Mouse (Mus musculus) forebrain, embryonic 14.5 days (tissue): Measurements from ENCODE around the gene Usmg5. TPM values are rescaled to one million over a fixed set of nuclear protein-coding genes. Genes with fewer than 3 reads are reported as not detected.

ENCODE experiments used
- ATAC-seq: fragments of 200-750 bp; cut with Nextera tagmentation; 2 replicates; pipeline ENCODE4 v1.8.0; 2017; ENCODE audit warnings: mild to moderate bottlenecking, moderate library complexity
- DNase-seq: peaks from one replicate; pipeline ENCODE4 v3.0.0-alpha.2; 2015; ENCODE audit warnings: low spot score
- H3K27ac ChIP-seq: fragments of 300-500 bp; sonication (generic); 2 replicates; pipeline ENCODE4 v1.5.1; 2014; ENCODE audit warnings: low read depth, mild to moderate bottlenecking, control low read depth, low read length, moderate library complexity
- H3K27me3 ChIP-seq: fragments of 300-500 bp; sonication (generic); replicated peaks from 2 replicates; pipeline ENCODE4 v1.6.1; 2014; ENCODE audit warnings: low read length, control low read depth, mixed read lengths; ENCODE audit not compliant: control insufficient read depth, insufficient read depth
- H3K36me3 ChIP-seq: fragments of 300-500 bp; sonication (generic); 2 replicates; pipeline ENCODE4 v1.6.1; 2014; ENCODE audit warnings: low read length, control low read depth; ENCODE audit not compliant: control insufficient read depth, insufficient read depth
- H3K4me1 ChIP-seq: fragments of 300-500 bp; sonication (generic); 2 replicates; pipeline ENCODE4 v1.6.1; 2014; ENCODE audit warnings: antibody characterized with exemption, low read length, control low read depth; ENCODE audit not compliant: control insufficient read depth, insufficient read depth
- H3K4me2 ChIP-seq: fragments of 300-500 bp; sonication (generic); 2 replicates; pipeline ENCODE4 v1.6.1; 2014; ENCODE audit warnings: mild to moderate bottlenecking, control low read depth, low read length
- H3K4me3 ChIP-seq: fragments of 300-500 bp; sonication (generic); 2 replicates; pipeline ENCODE4 v1.5.1; 2014; ENCODE audit warnings: low read depth, low read length, control low read depth
- H3K9ac ChIP-seq: fragments of 300-500 bp; sonication (generic); 2 replicates; pipeline ENCODE4 v1.6.1; 2014; ENCODE audit warnings: mild to moderate bottlenecking, low read length, control low read depth, moderate library complexity
- H3K9me3 ChIP-seq: fragments of 300-500 bp; sonication (generic); replicated peaks from 2 replicates; pipeline ENCODE4 v1.6.1; 2016; ENCODE audit warnings: low read length, control low read depth, mixed read lengths; ENCODE audit not compliant: control insufficient read depth
- WGBS: fragments of 180-500 bp; shearing (Covaris S2); extraction: QIAGEN DNeasy Blood & Tissue Kit; methylation state at CpG from one replicate; pipeline ENCODE4 v1.1.7; 2014; 5-methylcytosine and 5-hydroxymethylcytosine counted together
- polyA plus RNA-seq: library from polyadenylated mRNA; unstranded; fragments of >200 nt; fragmentation: Nextera tagmentation; extraction: Ambion mirVana; gene quantifications from 2 replicates; pipeline ENCODE4 v1.2.1, GENCODE M21; 2014

Gene Usmg5
- polyA plus RNA-seq, 1 experiment from 2014 or later: 1,484 TPM

DNA sequence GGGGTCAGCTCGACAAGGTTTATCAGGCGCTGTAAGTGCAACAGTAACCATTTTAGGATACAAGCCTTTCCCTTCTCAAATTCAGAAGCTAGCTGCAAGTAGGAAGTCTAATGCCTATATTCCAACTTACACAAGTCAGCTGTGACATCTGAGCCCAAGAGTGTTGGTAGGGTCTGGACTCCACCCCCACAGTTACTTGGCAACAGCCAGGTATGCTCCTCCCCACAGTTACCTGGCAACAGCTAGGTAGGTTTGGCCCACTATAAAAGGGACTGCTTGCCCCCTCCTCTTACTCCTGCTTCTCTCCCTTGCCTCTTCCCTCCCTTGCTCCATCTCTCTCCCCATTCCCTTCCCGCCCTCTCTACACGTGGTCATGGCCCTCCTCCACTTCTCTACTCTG, 41.4 kb downstream of the Usmg5 start:
- no peak overlapping the region for H3K27ac ChIP-seq
- no peak for ATAC-seq
- 64% methylated on average over 4 of the region's 4 CpGs for WGBS
- peaks cover 11% of the 10 kb centered on the region for H3K4me1 ChIP-seq
- peaks cover 34% of the 10 kb centered on the region for H3K36me3 ChIP-seq
- no peaks in the 10 kb centered on the region for H3K9me3 ChIP-seq
- no peak for DNase-seq
- H3K9ac ChIP-seq: peak overlapping the region; percentile 32
- peak overlapping the region; percentile 82; the same call in 1 of the 2 replicates for H3K4me3 ChIP-seq
- no peaks in the 10 kb centered on the region for H3K27me3 ChIP-seq
- peak overlapping the region; percentile 71 for H3K4me2 ChIP-seq

DNA sequence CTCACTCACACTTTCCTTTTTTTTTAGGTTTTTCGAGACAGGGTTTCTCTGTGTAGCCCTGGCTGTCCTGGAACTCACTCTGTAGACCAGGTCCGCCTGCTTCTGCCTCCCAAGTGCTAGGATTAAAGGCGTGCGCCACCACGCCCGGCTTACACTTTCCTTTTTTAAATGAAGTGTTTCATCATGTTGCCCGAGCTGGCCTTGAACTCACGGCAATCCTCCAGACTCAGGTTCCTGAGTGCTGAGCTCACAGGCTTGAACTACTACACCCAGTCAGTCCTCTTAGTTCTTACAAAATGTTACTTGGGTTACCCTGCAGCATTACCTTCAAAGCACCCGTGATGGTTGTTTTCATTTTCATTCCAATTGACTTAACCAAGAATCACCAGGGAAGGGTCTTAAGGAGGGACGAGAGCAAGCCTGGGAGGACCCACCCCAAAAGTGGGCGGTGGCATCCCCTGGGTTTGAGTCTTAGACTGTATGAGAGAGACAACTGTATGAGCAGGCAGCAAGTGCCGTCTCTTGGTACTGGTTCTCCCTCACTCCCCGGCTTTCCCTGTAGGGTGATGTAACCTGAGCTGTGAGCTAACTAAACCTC, 43.1 kb downstream of the Usmg5 start:
- Histone ChIP-seq H3K4me2 (no peak overlapping the region), H3K4me3 (no peak overlapping the region), H3K9ac (no peak overlapping the region), H3K9me3 (no peaks in the 10 kb centered on the region), H3K27me3 (no peaks in the 10 kb centered on the region), H3K27ac (no peak overlapping the region), H3K4me1 (peaks cover 11% of the 10 kb centered on the region), H3K36me3 (peaks cover 37% of the 10 kb centered on the region)
- WGBS: 86% methylated on average over 13 of the region's 13 CpGs
- ATAC-seq: no peak
- no peak for DNase-seq

DNA sequence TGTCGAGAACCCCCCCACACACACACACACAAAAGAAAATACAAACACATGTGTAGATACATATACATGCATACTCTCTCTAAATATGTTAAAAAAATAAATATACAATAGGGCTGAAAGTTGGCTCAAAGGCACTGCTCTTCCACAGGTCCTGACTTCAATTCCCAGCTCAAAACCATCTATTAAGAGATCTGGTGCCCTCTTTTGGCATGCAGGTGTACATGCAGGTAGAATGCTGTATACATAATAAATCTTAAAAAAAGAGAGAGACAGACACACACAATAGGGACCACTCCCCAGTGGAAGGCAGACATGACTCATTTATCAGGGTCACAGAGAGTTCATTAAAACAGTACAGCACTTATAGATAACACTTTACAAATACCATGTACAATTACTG, 44.1 kb downstream of the Usmg5 start:
- H3K27ac ChIP-seq: no peak overlapping the region
- no peaks in the 10 kb centered on the region for H3K27me3 ChIP-seq
- peaks cover 46% of the 10 kb centered on the region for H3K36me3 ChIP-seq
- WGBS: 94% methylated on average over 1 of the region's 1 CpGs
- H3K4me1 ChIP-seq: peaks cover 11% of the 10 kb centered on the region
- DNase-seq (no peak), ATAC-seq (no peak)
- H3K4me3 ChIP-seq: no peak overlapping the region
- H3K9ac ChIP-seq: no peak overlapping the region
- no peaks in the 10 kb centered on the region for H3K9me3 ChIP-seq
- no peak overlapping the region for H3K4me2 ChIP-seq

DNA sequence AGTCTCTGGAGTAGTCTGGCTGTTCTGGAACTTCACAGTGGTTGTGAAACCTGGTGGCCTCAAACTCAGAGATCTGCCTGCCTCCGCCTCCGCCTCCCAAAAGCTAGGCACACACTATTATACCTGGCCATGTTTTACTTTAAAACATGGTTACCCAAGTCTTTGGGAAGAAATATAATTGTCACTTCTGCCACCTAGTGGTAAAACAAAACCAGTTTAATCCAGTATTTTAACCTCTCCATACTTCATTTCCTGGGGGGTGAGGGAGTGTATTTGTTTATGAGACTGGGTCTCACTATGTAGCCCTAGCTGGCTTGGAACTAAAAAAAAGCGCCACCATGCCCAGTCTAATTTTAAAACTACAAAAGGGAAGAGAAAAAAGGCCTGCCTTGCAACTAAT, 46.8 kb downstream of the Usmg5 start:
- Histone ChIP-seq H3K36me3 (peaks cover 71% of the 10 kb centered on the region), H3K27me3 (no peaks in the 10 kb centered on the region), H3K9me3 (no peaks in the 10 kb centered on the region), H3K9ac (no peak overlapping the region), H3K4me2 (no peak overlapping the region), H3K4me1 (no peaks in the 10 kb centered on the region), H3K4me3 (no peak overlapping the region), H3K27ac (no peak overlapping the region)
- ATAC-seq (no peak), DNase-seq (peak; percentile 54)
- 79% methylated on average over 3 of the region's 3 CpGs for WGBS

DNA sequence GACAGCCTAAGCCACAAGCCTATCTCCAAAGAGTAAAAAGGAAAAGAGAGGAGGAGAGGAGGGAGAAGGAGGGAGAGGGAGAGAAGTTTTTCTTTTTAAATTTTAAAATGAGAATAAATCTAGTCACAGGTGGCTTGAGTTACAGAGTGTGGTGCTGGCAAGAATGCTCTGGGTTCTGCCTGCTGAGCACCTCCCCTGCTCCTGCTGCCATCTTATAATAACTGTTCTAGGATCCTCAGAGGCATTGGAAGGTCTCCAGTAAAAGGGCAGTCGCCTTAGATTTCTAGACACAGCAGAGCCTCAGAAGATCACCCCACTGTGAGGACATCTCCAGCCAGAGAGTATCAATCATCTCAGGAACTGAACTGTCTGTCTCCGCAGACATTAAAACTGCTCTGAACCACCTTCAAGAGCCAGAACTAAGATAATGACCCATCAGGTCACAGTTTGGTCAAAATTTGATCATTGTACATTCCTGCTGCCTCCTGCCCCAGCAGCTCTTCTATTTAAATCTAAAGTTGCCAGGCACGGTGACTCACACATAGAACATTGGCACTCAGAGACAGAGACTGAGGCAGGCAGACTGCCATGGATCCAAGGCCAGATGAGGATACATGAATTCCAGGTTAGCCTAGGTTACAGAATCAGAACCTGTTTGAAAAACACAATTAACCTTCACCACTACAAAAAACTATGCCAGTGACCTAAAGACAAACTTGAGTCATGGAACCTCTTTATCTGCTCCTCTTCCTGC, 49.5 kb downstream of the Usmg5 start:
- H3K27ac ChIP-seq: no peak overlapping the region
- H3K4me2 ChIP-seq: no peak overlapping the region
- H3K36me3 ChIP-seq: peaks cover 68% of the 10 kb centered on the region
- no peaks in the 10 kb centered on the region for H3K9me3 ChIP-seq
- no peaks in the 10 kb centered on the region for H3K27me3 ChIP-seq
- H3K4me1 ChIP-seq: no peaks in the 10 kb centered on the region
- DNase-seq: no peak
- ATAC-seq: no peak
- no peak overlapping the region for H3K9ac ChIP-seq
- H3K4me3 ChIP-seq: no peak overlapping the region
- WGBS: 90% methylated on average over 3 of the region's 3 CpGs

DNA sequence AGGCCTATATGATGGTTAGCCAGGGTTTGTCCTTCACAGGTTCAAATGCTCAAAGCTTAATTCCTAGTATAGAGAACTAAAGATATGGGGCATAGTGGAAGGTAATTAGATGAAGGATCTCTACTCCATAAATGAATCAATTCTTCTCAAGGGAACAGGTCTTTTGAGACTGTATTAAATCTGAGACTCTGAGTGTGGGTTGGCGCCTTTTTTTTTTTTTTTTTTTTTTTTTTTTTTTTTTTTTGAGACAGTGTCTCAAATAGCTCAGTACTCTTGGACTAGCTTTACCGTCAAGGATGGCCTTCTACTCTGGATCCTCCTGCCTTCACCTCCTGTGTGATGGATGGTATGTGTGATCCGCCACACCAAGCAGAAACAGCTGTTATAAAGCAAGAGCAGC, 53.9 kb downstream of the Usmg5 start:
- H3K4me3 ChIP-seq: no peak overlapping the region
- 83% methylated on average over 3 of the region's 3 CpGs for WGBS
- no peaks in the 10 kb centered on the region for H3K4me1 ChIP-seq
- ATAC-seq (no peak), DNase-seq (no peak)
- no peak overlapping the region for H3K4me2 ChIP-seq
- no peak overlapping the region for H3K9ac ChIP-seq
- H3K36me3 ChIP-seq: peaks cover 74% of the 10 kb centered on the region
- no peaks in the 10 kb centered on the region for H3K9me3 ChIP-seq
- H3K27ac ChIP-seq: no peak overlapping the region
- H3K27me3 ChIP-seq: no peaks in the 10 kb centered on the region

DNA sequence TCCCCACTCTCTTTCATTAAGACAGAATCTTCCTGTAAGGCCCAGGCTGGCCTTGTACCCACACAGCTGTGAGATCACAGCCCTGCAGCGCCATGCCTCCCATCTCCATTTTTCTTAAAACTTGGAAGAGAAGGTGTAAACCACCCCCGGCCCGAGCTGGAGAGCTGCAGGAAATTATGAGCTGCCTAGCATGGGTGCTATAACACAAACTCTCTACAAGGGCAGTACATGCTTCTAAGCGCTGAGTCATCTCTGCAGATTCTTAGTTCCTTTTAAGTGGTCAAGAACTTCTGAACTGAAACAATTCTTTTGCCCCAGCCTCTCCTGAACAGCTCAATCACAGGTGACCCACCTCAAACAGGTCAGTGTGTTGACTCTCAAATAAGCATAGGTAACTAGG, 55.5 kb downstream of the Usmg5 start:
- H3K27ac ChIP-seq: no peak overlapping the region
- no peak overlapping the region for H3K4me3 ChIP-seq
- no peaks in the 10 kb centered on the region for H3K27me3 ChIP-seq
- DNase-seq (no peak), ATAC-seq (no peak)
- WGBS: 93% methylated on average over 4 of the region's 4 CpGs
- H3K9ac ChIP-seq: no peak overlapping the region
- H3K4me1 ChIP-seq: no peaks in the 10 kb centered on the region
- no peaks in the 10 kb centered on the region for H3K9me3 ChIP-seq
- peaks cover 59% of the 10 kb centered on the region for H3K36me3 ChIP-seq
- H3K4me2 ChIP-seq: no peak overlapping the region

Other genes with a start within 250 kb of the Usmg5 start
- gene Ina, start 75.9 kb downstream of the Usmg5 start, polyA plus RNA-seq: 253 and 297 TPM in 2 replicates
- 84.2 and 86.2 TPM in 2 replicates for gene Nt5c2, start 75.5 kb downstream of the Usmg5 start, polyA plus RNA-seq
- 20.4 and 23.0 TPM in 2 replicates for gene Pcgf6, start 39.7 kb downstream of the Usmg5 start, polyA plus RNA-seq
- 8.4 and 10.2 TPM in 2 replicates for gene Taf5, start 22.9 kb downstream of the Usmg5 start, polyA plus RNA-seq
- gene Pdcd11, start 121 bp upstream of the Usmg5 start, polyA plus RNA-seq: 5.7 and 7.4 TPM in 2 replicates
- gene Calhm2, start 47.6 kb upstream of the Usmg5 start, polyA plus RNA-seq: 0.69 and 0.83 TPM in 2 replicates
- not detected in 2 replicates for gene Calhm1, start 53.6 kb upstream of the Usmg5 start, polyA plus RNA-seq
- gene Calhm3, start 67.1 kb upstream of the Usmg5 start, polyA plus RNA-seq: not detected in 2 replicates
- 3.7 and 6.4 TPM in 2 replicates for gene Neurl1a, start 88.2 kb upstream of the Usmg5 start, polyA plus RNA-seq